Mouse (Mus musculus) liver, adult 2 months (tissue): ENCODE data around the gene Rpl23. TPM values are rescaled to one million over a fixed set of nuclear protein-coding genes. Genes with fewer than 3 reads are reported as not detected.
A peak's percentile ranks its signal among the peaks of the same experiment; 100 is the strongest.

ENCODE experiments used
- DNase-seq: peaks from one replicate; pipeline ENCODE4 v3.0.0-alpha.2; 2011; ENCODE audit warnings: low read depth, low spot score; ENCODE audit errors: extremely low read depth
- H3K27ac ChIP-seq: fragments of 200-500 bp; replicated peaks from 2 replicates; pipeline ENCODE4 v1.5.1; 2012; ENCODE audit warnings: low read depth, mild to moderate bottlenecking, control low read depth, inconsistent platforms, low read length; ENCODE audit not compliant: insufficient read depth
- H3K27me3 ChIP-seq: fragments of 200-500 bp; 2 replicates; pipeline ENCODE4 v1.6.1; 2012; ENCODE audit warnings: mild to moderate bottlenecking, moderate library complexity, low read length, inconsistent platforms; ENCODE audit not compliant: control insufficient read depth, insufficient read depth
- H3K36me3 ChIP-seq: fragments of 200-500 bp; 2 replicates; pipeline ENCODE4 v1.6.1; 2012; ENCODE audit warnings: low read length, inconsistent platforms; ENCODE audit not compliant: control insufficient read depth, insufficient read depth
- H3K4me1 ChIP-seq: fragments of 200-500 bp; 2 replicates; pipeline ENCODE4 v1.6.1; 2011; ENCODE audit warnings: low read length; ENCODE audit not compliant: control insufficient read depth, insufficient read depth
- H3K4me3 ChIP-seq: fragments of 200-500 bp; 2 replicates; pipeline ENCODE4 v1.5.1; 2011; ENCODE audit warnings: low read depth, mild to moderate bottlenecking, control low read depth, low read length, moderate library complexity; ENCODE audit not compliant: insufficient read depth
- H3K79me2 ChIP-seq: fragments of 200-500 bp; 2 replicates; pipeline ENCODE4 v1.6.1; 2012; ENCODE audit warnings: inconsistent platforms, mild to moderate bottlenecking, low read length, moderate library complexity; ENCODE audit not compliant: control insufficient read depth, insufficient read depth
- H3K9ac ChIP-seq: fragments of 200-500 bp; 2 replicates; pipeline ENCODE4 v1.6.1; 2012; ENCODE audit warnings: low read depth, mild to moderate bottlenecking, control low read depth, inconsistent platforms, low read length
- CTCF ChIP-seq: fragments of 200-500 bp; IDR thresholded peaks from 2 replicates; pipeline ENCODE4 v1.5.1; 2011; ENCODE audit warnings: low read depth, low read length, control low read depth
- POLR2A ChIP-seq: fragments of 200-500 bp; IDR thresholded peaks from 2 replicates; pipeline ENCODE4 v1.6.1; 2011; ENCODE audit warnings: low read length, control low read depth; ENCODE audit not compliant: insufficient read depth; ENCODE audit errors: extremely low read depth
- WGBS: fragments of 180-500 bp; shearing (Covaris S2); methylation state at CpG from one replicate; pipeline ENCODE4 v1.1.7; 2018; 5-methylcytosine and 5-hydroxymethylcytosine counted together
- polyA plus RNA-seq: library from polyadenylated mRNA; depleted of rRNA; stranded (reverse); fragments of >200 nt; gene quantifications from 2 replicates; pipeline ENCODE4 v1.2.3, GENCODE M21; 2012
- total RNA-seq: library from RNA; depleted of rRNA; stranded (reverse); fragments of >200 nt; gene quantifications from 2 replicates; pipeline ENCODE4 v1.2.3, GENCODE M21; 2014

Gene Rpl23
- total and polyA plus RNA-seq, 2 experiments, result 68.5 to 283 TPM

GRCm38 (mm10) chr11:97813746-97814515 is 31.7 kb upstream of the Rpl23 start:
- 0 out of 2 replicates have a peak, but pooled peaks have one; percentile 6 for TF ChIP-seq CTCF
- no peak for TF ChIP-seq POLR2A
- Histone ChIP-seq H3K27ac (peak overlapping the region; percentile 91), H3K4me1 (peaks cover 66% of the 10 kb centered on the region)

GRCm38 (mm10) chr11:97813085-97813484 is 30.8 kb upstream of the Rpl23 start:
- H3K9ac ChIP-seq, result no peak overlapping the region
- peaks cover 20% of the 10 kb centered on the region; the same call in 1 of the 2 replicates for H3K79me2 ChIP-seq
- TF ChIP-seq CTCF (no peak), POLR2A (no peak)
- no peak for DNase-seq
- WGBS, result 34% methylated on average over 7 of the region's 7 CpGs
- H3K4me3 ChIP-seq, result no peak overlapping the region
- peak overlapping the region; percentile 91 for H3K27ac ChIP-seq
- H3K36me3 ChIP-seq, result peaks cover 2% of the 10 kb centered on the region; the same call in 1 of the 2 replicates
- no peaks in the 10 kb centered on the region for H3K27me3 ChIP-seq
- peaks cover 68% of the 10 kb centered on the region for H3K4me1 ChIP-seq

More at GRCm38 (mm10) chr11:97813746-97814515, 31.7 kb upstream of the Rpl23 start:
- Histone ChIP-seq H3K79me2 (peaks cover 20% of the 10 kb centered on the region; the same call in 1 of the 2 replicates), H3K27me3 (no peaks in the 10 kb centered on the region), H3K9ac (peak overlapping the region; percentile 17; the same call in 1 of the 2 replicates), H3K4me3 (no peak overlapping the region), H3K36me3 (peaks cover 2% of the 10 kb centered on the region; the same call in 1 of the 2 replicates)
- WGBS, result 28% methylated on average over 17 of the region's 17 CpGs
- peak; percentile 86 for DNase-seq

GRCm38 (mm10) chr11:97812491-97812921 is 30.3 kb upstream of the Rpl23 start:
- H3K79me2 ChIP-seq, result peaks cover 20% of the 10 kb centered on the region; the same call in 1 of the 2 replicates
- TF ChIP-seq CTCF (no peak), POLR2A (no peak)
- peak; percentile 23 for DNase-seq
- H3K4me3 ChIP-seq, result no peak overlapping the region
- peaks cover 2% of the 10 kb centered on the region; the same call in 1 of the 2 replicates for H3K36me3 ChIP-seq
- peak overlapping the region; percentile 45 for H3K9ac ChIP-seq
- H3K27ac ChIP-seq, result peak overlapping the region; percentile 91
- H3K4me1 ChIP-seq, result peaks cover 68% of the 10 kb centered on the region
- H3K27me3 ChIP-seq, result no peaks in the 10 kb centered on the region
- 25% methylated on average over 3 of the region's 3 CpGs for WGBS

- peaks cover 67% of the 10 kb centered on the region for H3K4me1 ChIP-seq
These were observed 29.5 kb upstream of the Rpl23 start for GRCm38 (mm10) chr11:97811569-97812362.

GRCm38 (mm10) chr11:97810970-97811369 is 28.7 kb upstream of the Rpl23 start:
- no peak overlapping the region for H3K9ac ChIP-seq
- H3K27ac ChIP-seq, result peak overlapping the region; percentile 88
- peaks cover 4% of the 10 kb centered on the region; the same call in 1 of the 2 replicates for H3K36me3 ChIP-seq
- 19% methylated on average over 3 of the region's 3 CpGs for WGBS
- no peak overlapping the region for H3K4me3 ChIP-seq
- TF ChIP-seq POLR2A, result no peak
- TF ChIP-seq CTCF, result no peak
- H3K79me2 ChIP-seq, result peaks cover 26% of the 10 kb centered on the region; the same call in 1 of the 2 replicates
- no peak for DNase-seq
- no peaks in the 10 kb centered on the region for H3K27me3 ChIP-seq
- peaks cover 63% of the 10 kb centered on the region for H3K4me1 ChIP-seq

More at GRCm38 (mm10) chr11:97811569-97812362, 29.5 kb upstream of the Rpl23 start:
- DNase-seq, result peak; percentile 97
- peak overlapping the region; percentile 91 for H3K27ac ChIP-seq
- 9% methylated on average over 13 of the region's 13 CpGs for WGBS
- TF ChIP-seq CTCF (no peak), POLR2A (0 out of 2 replicates have a peak, but pooled peaks have one; percentile 33)
- H3K36me3 ChIP-seq, result peaks cover 5% of the 10 kb centered on the region; the same call in 1 of the 2 replicates
- H3K9ac ChIP-seq, result peak overlapping the region; percentile 45
- H3K27me3 ChIP-seq, result no peaks in the 10 kb centered on the region
- H3K79me2 ChIP-seq, result peaks cover 20% of the 10 kb centered on the region; the same call in 1 of the 2 replicates
- no peak overlapping the region for H3K4me3 ChIP-seq
